Mouse (Mus musculus): Measurements from ENCODE around the gene Il23a.
"Not testable (repeated sequence)": the region's sequence is repeated elsewhere in the genome, so short reads cannot be mapped to it uniquely, and the experiment has no call there.

DNA sequence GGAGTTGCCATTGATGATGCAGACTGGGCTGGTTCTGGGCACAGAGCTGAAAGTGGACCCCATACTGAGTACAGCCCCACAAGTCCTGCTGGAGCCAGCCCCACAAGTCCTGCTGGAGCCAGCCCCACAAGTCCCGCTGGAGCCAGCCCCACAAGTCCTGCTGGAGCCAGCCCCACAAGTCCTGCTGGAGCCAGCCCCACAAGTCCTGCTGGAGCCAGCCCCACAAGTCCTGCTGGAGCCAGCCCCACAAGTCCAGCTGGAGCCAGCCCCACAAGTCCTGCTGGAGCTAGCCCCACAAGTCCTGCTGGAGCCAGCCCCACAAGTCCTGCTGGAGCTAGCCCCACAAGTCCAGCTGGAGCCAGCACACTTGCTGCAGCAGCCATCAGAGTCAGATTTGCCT is 8.0 kb downstream of the Il23a start:
- TF ChIP-seq NELFE (IDR thresholded peaks at IDR 0.05; ENCODE audit: low read depth, low read length); CTCF (conservative IDR thresholded peaks at IDR 0.05 in 1 of 2, IDR thresholded peaks at IDR 0.05 in 1 of 2; ENCODE audit: low read depth in 2 of 2, low read length in 2 of 2); CHD2 (IDR thresholded peaks at IDR 0.05; ENCODE audit: low read length); POLR2A (IDR thresholded peaks at IDR 0.05; ENCODE audit: low read depth, low read length); GABPA (IDR thresholded peaks at IDR 0.05; ENCODE audit: insufficient replicate concordance, low read depth, low read length); HCFC1 (IDR thresholded peaks at IDR 0.05; ENCODE audit: low read depth, low read length); E2F4 (IDR thresholded peaks at IDR 0.05; ENCODE audit: insufficient replicate concordance, low read depth, low read length); TBP (conservative IDR thresholded peaks at IDR 0.05; ENCODE audit: low read depth, low read length); MAX (IDR thresholded peaks at IDR 0.05; ENCODE audit: low read length); PAX5 (IDR thresholded peaks at IDR 0.05; ENCODE audit: low read length): not testable (repeated sequence)
